Mouse (Mus musculus): ENCODE results near the gene AI182371. TPM values are rescaled to one million over a fixed set of nuclear protein-coding genes. Genes with fewer than 3 reads are reported as not detected.

AI182371 gene
- total RNA-seq, 1 experiment from 2014 or later: 37.8 TPM

- DNase-seq: no peak
Measured at GRCm38 (mm10) chr2:35069124-35069523, 32.2 kb downstream of the AI182371 start.

DNA sequence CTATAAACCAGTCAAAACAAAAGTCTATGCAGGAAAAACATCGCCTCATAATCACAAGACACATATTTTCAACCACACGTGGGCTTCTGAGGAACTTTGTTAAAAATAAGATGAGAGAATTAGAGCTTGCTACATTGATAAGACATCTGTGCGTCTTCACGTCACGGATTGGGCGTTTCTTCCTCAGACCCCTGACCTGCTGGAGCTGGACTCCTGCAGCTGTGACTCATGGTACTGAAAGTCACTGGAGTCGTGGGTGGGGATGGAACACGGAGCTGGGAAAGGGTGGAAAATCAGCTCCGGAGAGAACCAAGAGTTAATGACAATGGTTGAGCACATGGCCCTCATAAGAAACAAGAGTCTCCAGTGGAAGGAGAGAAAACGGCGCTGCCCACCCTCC lies 34.2 kb downstream of the AI182371 start:
- DNase-seq: no peak

- no peak for DNase-seq
Measured at GRCm38 (mm10) chr2:35066525-35067082, 34.7 kb downstream of the AI182371 start.

- DNase-seq: no peak
Measured at GRCm38 (mm10) chr2:35063333-35064030, 37.9 kb downstream of the AI182371 start.

DNA sequence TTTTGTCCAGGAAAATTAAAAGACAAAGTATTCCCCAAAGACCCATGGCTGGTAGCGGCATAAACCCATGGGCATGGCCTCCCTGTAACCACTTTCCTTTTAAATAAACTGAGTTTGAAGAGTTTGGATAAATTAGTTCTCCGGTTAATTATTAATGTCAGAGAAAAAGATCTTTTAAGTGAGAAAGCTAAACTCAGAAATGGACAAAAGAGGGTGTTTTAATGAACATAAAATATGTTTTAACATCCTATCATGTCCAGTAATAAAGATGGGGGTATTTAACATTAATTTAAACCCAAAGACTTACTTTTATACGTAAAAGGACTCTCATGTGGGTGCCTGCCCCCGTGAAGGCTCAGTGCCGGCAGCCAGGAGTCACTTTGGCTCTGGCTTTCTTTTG lies 40.0 kb downstream of the AI182371 start, which contains the start of gene Hc:
Hc (minus strand) TSS at position 101 of the 400 bp plus-strand sequence.
- no peak for DNase-seq

GRCm38 (mm10) chr2:35060897-35061296 lies 40.4 kb downstream of the AI182371 start:
- DNase-seq: no peak

DNA sequence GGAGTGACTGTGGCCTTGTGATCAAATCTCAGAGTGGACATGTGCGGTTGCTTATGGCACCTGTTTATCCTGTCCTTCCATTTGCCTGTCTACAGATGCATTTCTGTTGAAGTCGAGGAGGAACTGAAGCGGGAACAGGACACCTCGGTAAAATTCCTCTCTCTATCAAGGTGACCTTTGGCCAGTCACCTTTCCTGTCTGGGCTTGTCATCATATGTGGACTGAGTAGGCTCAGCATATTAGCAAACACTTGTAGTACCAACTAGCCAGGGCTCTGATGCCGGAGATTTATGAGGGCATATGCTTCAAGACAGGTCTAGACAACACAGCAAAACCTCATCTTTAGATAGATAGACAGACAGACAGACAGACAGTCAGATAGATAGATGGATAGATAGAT lies 41.1 kb downstream of the AI182371 start:
- no peak for DNase-seq

DNA sequence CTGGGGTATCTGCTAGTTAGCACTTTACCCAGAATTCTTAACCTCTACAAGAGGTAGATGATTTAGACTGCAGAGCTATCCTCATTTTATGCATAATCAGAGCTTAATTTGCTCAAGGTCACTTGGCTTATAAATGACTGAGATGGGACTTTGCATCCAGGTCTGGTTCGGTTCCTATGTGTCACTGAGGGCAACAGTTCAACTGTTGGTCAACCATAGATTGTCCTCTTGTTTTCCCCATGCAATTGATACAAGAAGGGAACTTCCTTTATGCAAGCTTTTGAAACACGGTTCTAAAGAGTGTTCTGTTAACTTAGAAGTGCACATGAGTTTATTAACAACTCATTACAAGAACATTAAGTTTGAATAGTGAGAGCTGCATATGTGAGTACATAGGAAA lies 43.0 kb downstream of the AI182371 start:
- DNase-seq: no peak

DNA sequence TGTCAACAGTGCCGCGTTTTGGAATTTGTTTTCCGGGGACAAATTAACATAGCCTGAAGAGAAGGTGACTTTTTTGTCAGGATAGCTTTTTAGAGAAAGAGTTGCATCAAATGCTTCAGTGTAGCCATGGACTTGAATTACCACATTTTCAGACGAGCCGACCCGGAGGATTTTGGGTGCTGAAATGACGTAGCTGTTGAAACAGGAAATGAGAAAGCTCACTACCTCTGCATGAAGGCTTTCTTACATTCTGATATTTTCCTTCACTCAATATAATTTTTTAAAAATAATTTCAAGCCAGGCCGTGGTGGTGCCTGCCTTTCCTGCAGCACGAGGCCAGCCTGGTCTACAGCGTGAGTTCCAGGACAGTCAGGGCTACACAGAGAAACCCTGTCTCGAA lies 44.1 kb downstream of the AI182371 start:
- no peak for DNase-seq

GRCm38 (mm10) chr2:35048851-35049250 lies 52.5 kb downstream of the AI182371 start:
- peak; percentile 57 for DNase-seq

GRCm38 (mm10) chr2:35044956-35045355 lies 56.4 kb downstream of the AI182371 start:
- DNase-seq: peak; percentile 46

DNA sequence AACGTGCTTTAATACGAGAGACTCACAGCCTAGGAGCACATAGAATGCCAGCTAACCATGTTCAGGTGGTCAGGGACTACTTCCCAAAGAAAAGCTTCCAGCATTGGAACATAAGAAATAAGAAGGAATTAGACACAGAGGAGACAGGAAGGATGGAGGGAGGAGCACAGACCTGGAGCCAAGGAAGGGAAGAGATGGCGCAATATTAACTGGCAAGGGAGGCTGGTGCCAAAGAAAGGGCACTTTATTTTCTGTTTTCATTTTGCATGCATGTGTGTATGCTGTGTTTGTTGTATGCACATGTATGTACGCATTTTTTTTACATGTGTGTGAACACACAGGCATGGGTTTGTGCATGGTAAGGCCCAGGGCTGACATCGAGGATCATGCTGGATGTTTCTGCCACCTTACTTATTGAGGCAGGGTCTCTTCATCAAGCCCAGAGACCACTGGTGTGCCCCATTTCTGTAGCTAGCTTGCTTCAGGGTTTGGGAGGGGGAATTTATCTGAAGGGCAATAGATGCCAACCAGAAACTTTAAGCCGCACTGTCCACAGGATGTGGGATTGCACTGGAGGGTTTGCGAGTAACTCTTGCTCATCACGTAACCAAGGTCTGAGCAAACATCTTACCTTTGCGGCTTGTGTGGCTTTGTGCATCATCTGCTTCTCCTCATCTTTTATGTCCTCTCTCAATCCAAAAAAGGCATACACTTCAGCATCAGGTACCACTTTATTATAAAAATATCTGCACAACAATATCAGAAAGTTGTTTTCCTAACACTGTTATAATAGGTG lies 62.6 kb downstream of the AI182371 start:
- peak; percentile 14 for DNase-seq

Other genes starting within 250 kb of the AI182371 start
- gene Cutal, start 227.1 kb downstream of the AI182371 start, total RNA-seq (2021): 0.38 and 6.5 TPM in 2 replicates
- gene Psmd5, start 226.6 kb downstream of the AI182371 start, total RNA-seq (2021): 32.2 and 39.5 TPM in 2 replicates
- gene Phf19, start 187.5 kb downstream of the AI182371 start, total RNA-seq (2021): 4.3 and 5.0 TPM in 2 replicates
- 4.2 and 7.1 TPM in 2 replicates for gene Traf1, start 139.8 kb downstream of the AI182371 start, total RNA-seq (2021)
- gene Hc, start 40.1 kb downstream of the AI182371 start, total RNA-seq (2021): 4.0 and 46.1 TPM in 2 replicates
- 17.1 and 22.0 TPM in 2 replicates for gene Cntrl, start 7.9 kb upstream of the AI182371 start, total RNA-seq (2021)
- gene Rab14, start 99.6 kb upstream of the AI182371 start, total RNA-seq (2021): 184 and 199 TPM in 2 replicates
- gene Gsn, start 154.8 kb upstream of the AI182371 start, total RNA-seq (2021): 179 and 208 TPM in 2 replicates
- gene Stom, start 235.4 kb upstream of the AI182371 start, total RNA-seq (2021): 76.9 and 78.7 TPM in 2 replicates

Data from adrenal gland, postnatal 14 days (tissue).